Mouse (Mus musculus) splenic B cell, adult 2 months (primary cell): Measurements from ENCODE around the gene Coq7.

Experiments
- DNase-seq: peaks from one replicate; pipeline ENCODE4 v3.0.0-alpha.2; 2011; ENCODE audit warnings: low read depth, low spot score
- H3K27me3 ChIP-seq: 2 replicates; pipeline ENCODE4 v1.6.1; 2012; ENCODE audit warnings: mild to moderate bottlenecking, low read length, moderate library complexity, mixed read lengths; ENCODE audit not compliant: control insufficient read depth, poor library complexity, insufficient read depth, severe bottlenecking
- H3K36me3 ChIP-seq: 2 replicates; pipeline ENCODE4 v1.6.1; 2012; ENCODE audit warnings: mild to moderate bottlenecking, low read length, moderate library complexity, mixed read lengths; ENCODE audit not compliant: control insufficient read depth, poor library complexity, insufficient read depth, severe bottlenecking

Gene Coq7

GRCm38 (mm10) chr7:118486917-118487316 is 46.2 kb downstream of the Coq7 start:
- no peak for DNase-seq

GRCm38 (mm10) chr7:118483996-118484395 is 49.2 kb downstream of the Coq7 start:
- Histone ChIP-seq H3K36me3 (no peaks in the 10 kb centered on the region), H3K27me3 (no peaks in the 10 kb centered on the region)
- no peak for DNase-seq

More at GRCm38 (mm10) chr7:118486917-118487316, 46.2 kb downstream of the Coq7 start:
- H3K27me3 ChIP-seq: no peaks in the 10 kb centered on the region; the same call in 1 of the 2 replicates
- H3K36me3 ChIP-seq: no peaks in the 10 kb centered on the region

- no peaks in the 10 kb centered on the region for H3K36me3 ChIP-seq
- H3K27me3 ChIP-seq: no peaks in the 10 kb centered on the region
- DNase-seq: no peak
Observed at GRCm38 (mm10) chr7:118482001-118482400, 51.2 kb downstream of the Coq7 start.

- no peaks in the 10 kb centered on the region for H3K36me3 ChIP-seq
- no peak for DNase-seq
- H3K27me3 ChIP-seq: no peaks in the 10 kb centered on the region
Observed at GRCm38 (mm10) chr7:118481047-118481810, 51.9 kb downstream of the Coq7 start.

- no peaks in the 10 kb centered on the region for H3K27me3 ChIP-seq
Observed at GRCm38 (mm10) chr7:118480160-118480709, 52.9 kb downstream of the Coq7 start.

GRCm38 (mm10) chr7:118478835-118479312 is 54.3 kb downstream of the Coq7 start:
- no peak for DNase-seq
- H3K27me3 ChIP-seq: no peaks in the 10 kb centered on the region
- no peaks in the 10 kb centered on the region for H3K36me3 ChIP-seq

More at GRCm38 (mm10) chr7:118480160-118480709, 52.9 kb downstream of the Coq7 start:
- no peak for DNase-seq
- H3K36me3 ChIP-seq: no peaks in the 10 kb centered on the region

GRCm38 (mm10) chr7:118476428-118476827 is 56.7 kb downstream of the Coq7 start:
- no peak for DNase-seq
- Histone ChIP-seq H3K27me3 (no peaks in the 10 kb centered on the region), H3K36me3 (no peaks in the 10 kb centered on the region)

GRCm38 (mm10) chr7:118475008-118475705 is 58.0 kb downstream of the Coq7 start:
- H3K36me3 ChIP-seq: no peaks in the 10 kb centered on the region
- H3K27me3 ChIP-seq: no peaks in the 10 kb centered on the region
- DNase-seq: no peak

- Histone ChIP-seq H3K27me3 (no peaks in the 10 kb centered on the region), H3K36me3 (no peaks in the 10 kb centered on the region)
- DNase-seq: no peak
Observed at GRCm38 (mm10) chr7:118472886-118473285, 60.3 kb downstream of the Coq7 start.

- no peak for DNase-seq
- no peaks in the 10 kb centered on the region for H3K27me3 ChIP-seq
- H3K36me3 ChIP-seq: no peaks in the 10 kb centered on the region
Observed at GRCm38 (mm10) chr7:118468060-118468459, 65.1 kb downstream of the Coq7 start.

- DNase-seq: no peak
- Histone ChIP-seq H3K36me3 (no peaks in the 10 kb centered on the region), H3K27me3 (no peaks in the 10 kb centered on the region)
Observed at GRCm38 (mm10) chr7:118464432-118464831, 68.7 kb downstream of the Coq7 start.

- no peaks in the 10 kb centered on the region for H3K27me3 ChIP-seq
- DNase-seq: no peak
- no peaks in the 10 kb centered on the region for H3K36me3 ChIP-seq
Observed at GRCm38 (mm10) chr7:118462818-118463762, 70.1 kb downstream of the Coq7 start.

- no peaks in the 10 kb centered on the region for H3K36me3 ChIP-seq
- no peak for DNase-seq
- H3K27me3 ChIP-seq: no peaks in the 10 kb centered on the region
Observed at GRCm38 (mm10) chr7:118461400-118462136, 71.6 kb downstream of the Coq7 start.
